Mouse (Mus musculus) midbrain, embryonic 13.5 days (tissue): ENCODE data around the gene Ess2. TPM values are rescaled to one million over a fixed set of nuclear protein-coding genes. Genes with fewer than 3 reads are reported as not detected.

Source experiments
- polyA plus RNA-seq: library from polyadenylated mRNA; unstranded; fragments of >200 nt; fragmentation: Nextera tagmentation; extraction: Ambion mirVana; gene quantifications from 2 replicates; pipeline ENCODE4 v1.2.1, GENCODE M21; 2015

The Ess2 gene
- polyA plus RNA-seq, 1 experiment from 2014 or later, result 56.6 TPM

Other genes with a start within 250 kb of the Ess2 start
- 44.7 and 47.7 TPM in 2 replicates for gene Med15, start 178.5 kb downstream of the Ess2 start, polyA plus RNA-seq
- gene Klhl22, start 151.7 kb downstream of the Ess2 start, polyA plus RNA-seq, result 64.9 and 68.9 TPM in 2 replicates
- gene Scarf2, start 114.1 kb downstream of the Ess2 start, polyA plus RNA-seq, result 0.85 and 1.6 TPM in 2 replicates
- 0.54 and 0.70 TPM in 2 replicates for gene B830017H08Rik, start 78.2 kb downstream of the Ess2 start, polyA plus RNA-seq
- 5.3 and 5.5 TPM in 2 replicates for gene Car15, start 73.0 kb downstream of the Ess2 start, polyA plus RNA-seq
- 0.71 and 0.98 TPM in 2 replicates for gene Gm20518, start 19.7 kb downstream of the Ess2 start, polyA plus RNA-seq
- gene Tssk1, start 17.1 kb downstream of the Ess2 start, polyA plus RNA-seq, result 0.07 TPM in 1 of 2 replicates, not detected in the other
- gene Dgcr2, start 12.8 kb downstream of the Ess2 start, polyA plus RNA-seq, result 97.9 and 103 TPM in 2 replicates
- gene Tssk2, start 12.7 kb downstream of the Ess2 start, polyA plus RNA-seq, result 0.14 and 0.19 TPM in 2 replicates
- gene Gsc2, start 3.7 kb upstream of the Ess2 start, polyA plus RNA-seq, result 0.40 and 1.5 TPM in 2 replicates
- gene Slc25a1, start 16.9 kb upstream of the Ess2 start, polyA plus RNA-seq, result 146 and 148 TPM in 2 replicates
- not detected in 2 replicates for gene Vpreb2, start 69.1 kb upstream of the Ess2 start, polyA plus RNA-seq
- gene Dgcr6, start 141.5 kb upstream of the Ess2 start, polyA plus RNA-seq, result 173 and 179 TPM in 2 replicates
- 4.9 and 5.2 TPM in 2 replicates for gene Prodh, start 178.9 kb upstream of the Ess2 start, polyA plus RNA-seq
- 10.4 and 13.4 TPM in 2 replicates for gene Rtn4r, start 216.3 kb upstream of the Ess2 start, polyA plus RNA-seq